Mouse (Mus musculus) megakaryocyte, embryonic 14.5 days (primary cell): Measurements from ENCODE around the gene Rnf145.

ENCODE experiments used
- FLI1 ChIP-seq: IDR thresholded peaks from 2 replicates; pipeline ENCODE4 v1.6.1; 2012; ENCODE audit warnings: low read length, inconsistent platforms, mixed read lengths
- GATA1 ChIP-seq: IDR thresholded peaks from 3 replicates; pipeline ENCODE4 v1.6.1; 2012; ENCODE audit warnings: mixed read lengths, low read length, inconsistent platforms, borderline replicate concordance

DNA sequence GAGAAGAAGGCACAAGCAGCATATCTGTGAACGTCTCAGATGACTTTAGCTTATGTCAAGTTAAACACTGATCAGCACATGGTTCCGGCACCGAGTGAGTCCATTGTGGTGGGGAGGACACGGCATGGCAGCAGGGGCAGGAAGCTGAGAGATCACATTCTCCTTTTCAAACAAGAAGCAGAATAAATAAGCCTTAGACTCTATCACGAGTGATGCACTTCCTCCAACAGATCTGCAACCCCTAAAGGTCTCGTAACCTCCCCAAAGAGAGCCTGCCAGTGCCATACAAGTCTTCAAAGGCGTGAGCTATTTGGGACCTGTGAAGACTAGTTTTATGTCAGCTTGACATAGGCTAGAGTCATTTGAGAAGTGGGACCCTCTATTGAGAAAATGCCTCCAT lies 17.8 kb upstream of the Rnf145 start:
- no peak for TF ChIP-seq GATA1
- TF ChIP-seq FLI1: no peak
